Mouse (Mus musculus) cerebellum, postnatal 10 days (tissue): ENCODE data around the gene Faf1.

Experiments
- DNase-seq, 2 experiments: peaks; one replicate each; pipeline ENCODE4 v3.0.0; 2021; ENCODE audit warnings: mixed read lengths in 2 of 2

Faf1 gene

DNA sequence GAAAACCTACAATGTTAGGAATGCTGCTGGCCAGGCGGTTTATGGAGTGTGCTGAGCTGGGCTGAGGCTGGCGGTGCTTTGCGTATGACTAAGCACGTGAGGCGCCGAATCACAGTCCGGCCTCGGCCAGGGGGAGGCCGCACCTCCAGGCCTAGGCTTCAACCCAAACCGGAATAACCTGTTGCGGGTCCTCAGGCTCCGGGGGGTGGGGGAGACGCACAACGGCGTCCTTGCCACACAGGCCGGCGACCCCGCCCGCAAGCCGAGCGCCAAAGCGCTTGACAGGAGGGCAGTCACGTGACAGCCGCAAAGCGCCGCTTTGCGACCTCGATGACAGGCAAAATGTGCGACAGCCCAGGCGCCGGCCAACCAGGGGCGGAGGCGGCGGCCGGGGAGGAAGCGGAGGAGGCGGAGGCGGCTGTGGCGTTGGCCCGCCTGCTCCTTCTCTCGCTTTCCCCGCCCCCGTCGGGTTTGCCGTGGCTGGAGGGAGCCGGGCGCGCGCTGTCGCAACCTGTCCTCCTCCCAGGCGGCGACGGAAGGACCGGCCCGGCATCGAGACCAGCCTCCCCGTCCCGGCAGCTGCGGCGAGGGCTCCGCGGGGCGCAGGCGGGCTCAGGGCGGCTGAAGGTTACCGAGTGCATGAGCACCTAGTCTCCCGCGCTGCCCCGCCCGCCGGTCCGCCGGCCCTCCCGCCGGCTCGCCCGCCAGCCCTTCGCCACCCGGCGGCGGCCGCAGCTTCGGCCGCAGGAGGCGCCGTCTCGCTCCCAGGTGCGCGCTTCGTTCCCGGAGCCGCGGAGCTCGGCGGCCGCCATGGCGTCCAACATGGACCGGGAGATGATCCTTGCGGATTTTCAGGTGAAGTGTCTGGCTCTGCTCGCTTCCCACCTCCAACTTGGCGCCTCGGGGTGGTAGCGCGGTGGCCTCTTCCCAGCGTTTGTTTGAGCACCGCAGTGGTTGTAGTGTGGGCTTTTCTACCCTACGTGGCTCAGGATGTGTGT is at the start of gene Faf1:
Gene Faf1, plus strand, starts transcription at position 371 of the 998 bp plus-strand sequence.
- peak; percentile 98 to 99 for DNase-seq

DNA sequence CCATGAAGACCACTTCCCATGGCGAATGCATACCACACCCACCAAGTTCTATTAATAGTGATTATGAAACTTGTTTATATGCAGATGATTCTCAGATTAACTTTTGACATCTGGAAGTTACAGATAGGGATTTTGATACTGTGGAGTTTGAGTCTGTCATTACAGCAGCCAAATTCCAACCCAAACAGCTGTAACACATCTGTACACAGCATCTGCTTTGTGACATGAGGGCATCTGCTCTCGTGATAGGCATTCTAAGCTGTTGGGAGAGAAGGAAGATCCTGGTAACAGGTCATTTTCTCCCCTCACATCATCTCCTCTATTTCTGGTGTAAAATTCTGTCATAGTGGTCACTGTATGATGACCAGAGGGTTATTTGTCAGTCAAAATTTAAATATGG is 46.2 kb upstream of the Faf1 start:
- DNase-seq: no peak

DNA sequence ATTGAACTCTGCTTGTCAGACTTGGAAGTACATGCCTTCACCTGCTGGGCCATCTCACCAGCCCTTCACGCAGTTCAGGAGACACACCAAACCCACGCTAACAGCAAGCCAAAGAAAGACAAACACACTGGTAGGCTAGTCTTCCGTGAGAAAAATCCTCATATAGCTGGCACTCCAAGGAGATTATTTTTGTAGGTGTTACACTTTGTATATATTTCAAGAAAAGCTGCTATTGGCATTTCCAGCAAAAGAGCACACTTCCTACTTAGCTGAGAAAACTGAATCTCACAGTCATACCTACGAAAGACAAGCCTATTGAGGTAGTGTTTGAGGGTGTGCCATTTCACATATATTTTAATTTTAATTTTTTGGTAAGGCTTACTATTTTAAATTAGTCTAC is 45.4 kb upstream of the Faf1 start:
- DNase-seq: no peak

DNA sequence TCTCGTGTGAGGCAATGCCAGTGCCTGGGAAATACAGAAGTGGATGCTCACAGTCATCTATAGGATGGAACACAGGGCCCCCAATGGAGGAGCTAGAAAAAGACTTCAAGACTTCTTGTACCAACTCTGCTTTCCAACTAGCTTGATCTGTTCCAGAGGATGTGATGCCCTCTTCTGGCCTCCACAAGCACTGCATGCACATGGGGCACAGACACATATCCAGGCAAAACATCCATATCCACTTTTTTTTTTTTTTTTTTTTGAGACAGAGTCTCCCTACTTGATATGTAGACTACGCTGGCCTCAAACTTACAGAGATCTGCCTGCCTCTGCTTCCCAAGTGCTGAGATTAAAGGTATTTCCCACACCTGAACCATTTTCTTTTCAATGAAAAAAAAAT is 41.4 kb upstream of the Faf1 start:
- DNase-seq: peak in 1 of 2 experiments; percentile 7

DNA sequence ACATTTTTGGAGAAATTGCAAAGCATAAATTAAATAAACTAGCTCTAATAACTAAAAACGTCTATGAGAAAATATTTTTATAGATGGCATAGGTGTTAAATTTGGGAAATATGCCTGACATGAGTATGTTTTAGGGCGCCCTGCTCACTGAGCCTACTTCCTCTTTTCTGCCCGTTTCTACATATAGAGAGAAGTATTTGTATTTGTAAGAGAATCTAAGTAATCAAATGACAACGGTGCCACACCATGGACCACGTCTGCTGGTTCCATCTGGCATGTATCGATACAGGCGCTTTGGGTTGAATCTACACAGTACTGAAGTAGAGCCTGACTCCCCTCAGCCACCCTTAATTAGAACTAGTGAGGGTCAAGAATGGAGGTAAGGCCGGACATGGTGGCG is 37.0 kb upstream of the Faf1 start:
- DNase-seq: no peak

DNA sequence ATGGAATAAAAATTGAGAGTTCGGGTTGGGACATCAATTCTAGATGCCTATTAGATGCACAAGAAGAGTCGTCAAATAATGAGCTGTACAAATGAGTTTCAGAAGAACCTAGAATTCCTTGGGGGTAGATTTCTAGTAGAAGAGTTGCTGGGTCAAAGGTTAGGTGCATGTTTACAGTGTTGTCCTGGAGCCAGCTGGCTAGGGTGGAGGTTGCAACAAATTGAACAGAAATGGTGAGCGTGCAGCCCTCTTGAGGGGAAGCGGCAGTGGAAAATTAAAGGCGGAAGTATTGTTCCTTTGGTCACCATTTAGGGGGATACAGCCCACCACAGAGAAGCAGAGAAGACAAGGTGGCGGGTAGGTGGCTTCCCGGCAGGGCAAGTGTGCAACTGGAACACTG is 36.2 kb upstream of the Faf1 start:
- no peak for DNase-seq

GRCm38 (mm10) chr4:109641451-109641850 is 34.9 kb upstream of the Faf1 start:
- DNase-seq: no peak

DNA sequence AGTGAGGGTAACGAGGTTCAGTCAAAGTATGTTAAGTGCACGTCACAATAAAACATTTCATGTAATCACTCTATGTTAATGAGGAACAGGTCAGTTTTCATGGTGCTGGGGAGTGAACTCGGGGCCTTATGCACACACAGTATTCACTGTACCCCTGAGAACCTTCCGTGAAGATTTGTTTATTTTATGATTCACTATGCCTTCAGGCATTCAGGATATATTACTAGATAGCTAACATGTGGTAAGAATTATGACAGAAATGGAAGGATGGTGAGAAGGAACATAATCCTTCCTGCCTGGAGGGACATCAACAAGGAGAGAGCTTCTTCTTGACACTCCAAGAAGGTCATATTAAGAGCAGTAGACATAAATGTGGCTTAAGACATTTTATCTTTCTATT is 29.1 kb upstream of the Faf1 start:
- no peak for DNase-seq

GRCm38 (mm10) chr4:109649331-109649730 is 27.1 kb upstream of the Faf1 start:
- no peak for DNase-seq

- DNase-seq: no peak
Measured at GRCm38 (mm10) chr4:109653251-109653650, 23.1 kb upstream of the Faf1 start.

DNA sequence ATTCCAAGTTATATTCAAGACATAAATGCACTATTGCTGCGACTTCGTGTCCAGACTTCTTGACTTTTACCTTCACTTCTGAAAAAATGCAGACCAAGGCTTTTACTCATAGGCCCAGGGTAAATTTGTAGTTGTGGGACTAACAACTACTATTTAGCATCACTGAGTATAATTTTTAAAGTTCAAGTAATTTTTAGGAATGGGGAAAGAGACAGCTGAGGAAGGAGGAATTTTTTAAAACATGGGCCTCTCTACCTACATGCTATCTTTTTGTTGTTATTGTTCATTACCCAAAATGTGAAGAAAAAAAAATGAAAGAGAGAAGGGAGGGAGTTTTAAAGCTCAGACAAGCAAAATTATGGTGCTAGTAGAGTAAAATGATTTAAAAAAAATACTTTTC is 21.7 kb upstream of the Faf1 start:
- no peak for DNase-seq

- DNase-seq: no peak
Measured at GRCm38 (mm10) chr4:109655738-109656137, 20.6 kb upstream of the Faf1 start.

DNA sequence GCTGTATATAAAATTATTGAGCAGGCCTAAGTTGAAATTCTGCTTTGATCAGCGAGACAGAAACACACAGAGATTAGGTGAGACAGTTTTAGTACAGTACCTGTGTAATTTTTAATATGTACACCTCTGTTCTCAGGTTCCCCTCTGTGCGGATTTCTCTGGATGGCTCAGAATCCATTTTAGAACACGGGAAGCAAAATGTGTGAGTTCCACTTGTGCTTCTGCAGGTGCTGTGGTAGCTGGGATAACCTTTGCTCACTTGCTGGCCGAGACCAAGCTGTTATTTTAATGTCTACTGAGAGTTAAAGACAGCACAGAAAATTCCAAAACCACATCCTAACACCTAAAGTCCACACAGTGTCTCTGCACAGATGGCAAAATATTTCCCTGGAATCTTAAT is 20.1 kb upstream of the Faf1 start:
- no peak for DNase-seq

- DNase-seq: peak; percentile 64 to 75
Measured at GRCm38 (mm10) chr4:109657021-109657850, 19.2 kb upstream of the Faf1 start.

GRCm38 (mm10) chr4:109657851-109658500 is 18.4 kb upstream of the Faf1 start:
- DNase-seq: peak in 1 of 2 experiments; percentile 39

GRCm38 (mm10) chr4:109658826-109659225 is 17.6 kb upstream of the Faf1 start:
- no peak for DNase-seq

DNA sequence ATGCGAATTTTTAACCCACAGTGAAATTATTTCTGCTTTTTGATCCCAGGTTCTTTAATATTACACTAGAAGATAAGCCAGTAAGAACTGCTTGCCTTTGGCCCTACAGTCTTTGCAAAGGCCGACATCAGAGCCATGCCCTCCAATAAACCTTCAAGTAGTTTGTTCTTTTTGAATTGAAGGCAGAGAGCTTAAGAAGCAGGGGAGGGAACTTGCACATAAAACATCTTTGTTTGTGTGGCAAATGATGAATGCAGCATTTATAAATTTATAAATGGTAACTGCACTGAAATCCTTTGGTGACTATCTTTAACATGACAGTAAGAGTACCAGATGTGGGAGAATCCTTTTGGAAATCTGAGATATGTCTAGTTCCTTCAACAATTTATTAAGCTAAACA is 16.8 kb upstream of the Faf1 start:
- DNase-seq: no peak

- no peak for DNase-seq
Measured at GRCm38 (mm10) chr4:109660568-109660967, 15.8 kb upstream of the Faf1 start.

GRCm38 (mm10) chr4:109661183-109661582 is 15.2 kb upstream of the Faf1 start:
- peak in 1 of 2 experiments; percentile 5 for DNase-seq

- no peak for DNase-seq
Measured at GRCm38 (mm10) chr4:109662271-109662670, 14.1 kb upstream of the Faf1 start.

GRCm38 (mm10) chr4:109664091-109664490 is 12.3 kb upstream of the Faf1 start:
- DNase-seq: no peak

GRCm38 (mm10) chr4:109665101-109665981 is 11.0 kb upstream of the Faf1 start:
- DNase-seq: peak; percentile 90 to 91
